Mouse (Mus musculus) common myeloid progenitor, adult 5-6 weeks (primary cell): ENCODE measurements around the gene Tulp4. TPM values are rescaled to one million over a fixed set of nuclear protein-coding genes. Genes with fewer than 3 reads are reported as not detected.
A peak's percentile ranks its signal among the peaks of the same experiment; 100 is the strongest.

ENCODE experiments used
- ATAC-seq: replicated peaks from 2 replicates; pipeline ENCODE4 v1.8.0; 2016; ENCODE audit warnings: low read depth, mild to moderate bottlenecking, moderate TSS enrichment, inconsistent platforms; ENCODE audit not compliant: poor library complexity, severe bottlenecking
- total RNA-seq: library from RNA; stranded (forward); fragments of 200-1000, 187-1606 nt; gene quantifications from 2 replicates; pipeline ENCODE4 v1.2.3, GENCODE M21; 2017

The Tulp4 gene
- total RNA-seq, 1 experiment from 2014 or later, result 15.9 TPM

- no peak for ATAC-seq
These were observed 12.6 kb downstream of the Tulp4 start for GRCm38 (mm10) chr17:6118861-6119260.

- ATAC-seq, result no peak
These were observed 17.5 kb downstream of the Tulp4 start for GRCm38 (mm10) chr17:6123776-6124175.

- no peak for ATAC-seq
These were observed 19.2 kb downstream of the Tulp4 start for GRCm38 (mm10) chr17:6125441-6125840.

GRCm38 (mm10) chr17:6128039-6128438, 21.8 kb downstream of the Tulp4 start:
- ATAC-seq, result no peak

- no peak for ATAC-seq
These were observed 23.1 kb downstream of the Tulp4 start for GRCm38 (mm10) chr17:6129361-6129760.

GRCm38 (mm10) chr17:6131083-6131482, 24.8 kb downstream of the Tulp4 start:
- no peak for ATAC-seq

- ATAC-seq, result no peak
These were observed 34.6 kb downstream of the Tulp4 start for GRCm38 (mm10) chr17:6140875-6141274.

- ATAC-seq, result no peak
These were observed 35.1 kb downstream of the Tulp4 start for GRCm38 (mm10) chr17:6141344-6141743.

GRCm38 (mm10) chr17:6145244-6145643, 39.0 kb downstream of the Tulp4 start:
- no peak for ATAC-seq

- no peak for ATAC-seq
These were observed 46.7 kb downstream of the Tulp4 start for GRCm38 (mm10) chr17:6152941-6153340.

GRCm38 (mm10) chr17:6153581-6153980, 47.3 kb downstream of the Tulp4 start:
- ATAC-seq, result no peak

- ATAC-seq, result no peak
These were observed 48.1 kb downstream of the Tulp4 start for GRCm38 (mm10) chr17:6154366-6154765.

GRCm38 (mm10) chr17:6160495-6160894, 54.3 kb downstream of the Tulp4 start:
- ATAC-seq, result no peak

GRCm38 (mm10) chr17:6161916-6162315, 55.7 kb downstream of the Tulp4 start:
- no peak for ATAC-seq

GRCm38 (mm10) chr17:6162761-6163160, 56.5 kb downstream of the Tulp4 start:
- no peak for ATAC-seq

GRCm38 (mm10) chr17:6164911-6165310, 58.7 kb downstream of the Tulp4 start:
- no peak for ATAC-seq

GRCm38 (mm10) chr17:6172440-6172839, 66.2 kb downstream of the Tulp4 start:
- ATAC-seq, result peak; percentile 61

GRCm38 (mm10) chr17:6172926-6173690, 66.9 kb downstream of the Tulp4 start:
- ATAC-seq, result peak; percentile 99

GRCm38 (mm10) chr17:6174574-6174973, 68.3 kb downstream of the Tulp4 start:
- no peak for ATAC-seq

- ATAC-seq, result no peak
These were observed 72.5 kb downstream of the Tulp4 start for GRCm38 (mm10) chr17:6178564-6179267.

GRCm38 (mm10) chr17:6179389-6179788, 73.2 kb downstream of the Tulp4 start:
- no peak for ATAC-seq

GRCm38 (mm10) chr17:6180421-6180820, 74.2 kb downstream of the Tulp4 start:
- no peak for ATAC-seq
